Mouse (Mus musculus): ENCODE data around the gene Eif4a2. TPM values are rescaled to one million over a fixed set of nuclear protein-coding genes. Genes with fewer than 3 reads are reported as not detected.

Eif4a2 gene
- polyA plus RNA-seq, 1 experiment from 2014 or later: 170 TPM

GRCm38 (mm10) chr16:23109350-23110280 is 2.4 kb downstream of the Eif4a2 start:
- DNase-seq (ENCODE audit: extremely low spot score, low spot score): no peak
- Histone ChIP-seq H3K4me1 (peaks cover 36% of the 10 kb centered on the region), H3K27ac (peak overlapping the region; percentile 99), H3K36me3 (replicated peaks) (peaks cover 62% of the 10 kb centered on the region), H3K4me3 (peak overlapping the region; percentile 97), H3K9me3 (no peaks in the 10 kb centered on the region), H3K27me3 (ENCODE audit: poor library complexity, severe bottlenecking) (no peaks in the 10 kb centered on the region)
- WGBS: 75% methylated on average over 5 of the region's 5 CpGs

- no peak for DNase-seq (ENCODE audit: extremely low spot score, low spot score)
- no peaks in the 10 kb centered on the region for H3K9me3 ChIP-seq
- H3K27me3 ChIP-seq (ENCODE audit: poor library complexity, severe bottlenecking): no peaks in the 10 kb centered on the region
- 91% methylated on average over 12 of the region's 12 CpGs for WGBS
- H3K4me1 ChIP-seq: peaks cover 28% of the 10 kb centered on the region
- no peak overlapping the region for H3K4me3 ChIP-seq
- H3K27ac ChIP-seq: no peak overlapping the region
- H3K36me3 ChIP-seq (replicated peaks): peaks cover 89% of the 10 kb centered on the region
These were observed 5.1 kb downstream of the Eif4a2 start for GRCm38 (mm10) chr16:23112348-23112747.

- H3K4me1 ChIP-seq: peaks cover 28% of the 10 kb centered on the region
- 65% methylated on average over 9 of the region's 9 CpGs for WGBS
- H3K36me3 ChIP-seq (replicated peaks): peaks cover 95% of the 10 kb centered on the region
- H3K4me3 ChIP-seq: no peak overlapping the region
- H3K27me3 ChIP-seq (ENCODE audit: poor library complexity, severe bottlenecking): no peaks in the 10 kb centered on the region
- DNase-seq (ENCODE audit: extremely low spot score, low spot score): no peak
- no peaks in the 10 kb centered on the region for H3K9me3 ChIP-seq
- H3K27ac ChIP-seq: no peak overlapping the region
These were observed 5.7 kb downstream of the Eif4a2 start for GRCm38 (mm10) chr16:23112861-23113435.

GRCm38 (mm10) chr16:23113903-23114302 is 6.7 kb downstream of the Eif4a2 start:
- Histone ChIP-seq H3K9me3 (no peaks in the 10 kb centered on the region), H3K4me3 (no peak overlapping the region), H3K36me3 (replicated peaks) (peaks cover 95% of the 10 kb centered on the region), H3K27me3 (ENCODE audit: poor library complexity, severe bottlenecking) (no peaks in the 10 kb centered on the region), H3K27ac (no peak overlapping the region), H3K4me1 (peaks cover 27% of the 10 kb centered on the region)
- DNase-seq (ENCODE audit: extremely low spot score, low spot score): no peak

DNA sequence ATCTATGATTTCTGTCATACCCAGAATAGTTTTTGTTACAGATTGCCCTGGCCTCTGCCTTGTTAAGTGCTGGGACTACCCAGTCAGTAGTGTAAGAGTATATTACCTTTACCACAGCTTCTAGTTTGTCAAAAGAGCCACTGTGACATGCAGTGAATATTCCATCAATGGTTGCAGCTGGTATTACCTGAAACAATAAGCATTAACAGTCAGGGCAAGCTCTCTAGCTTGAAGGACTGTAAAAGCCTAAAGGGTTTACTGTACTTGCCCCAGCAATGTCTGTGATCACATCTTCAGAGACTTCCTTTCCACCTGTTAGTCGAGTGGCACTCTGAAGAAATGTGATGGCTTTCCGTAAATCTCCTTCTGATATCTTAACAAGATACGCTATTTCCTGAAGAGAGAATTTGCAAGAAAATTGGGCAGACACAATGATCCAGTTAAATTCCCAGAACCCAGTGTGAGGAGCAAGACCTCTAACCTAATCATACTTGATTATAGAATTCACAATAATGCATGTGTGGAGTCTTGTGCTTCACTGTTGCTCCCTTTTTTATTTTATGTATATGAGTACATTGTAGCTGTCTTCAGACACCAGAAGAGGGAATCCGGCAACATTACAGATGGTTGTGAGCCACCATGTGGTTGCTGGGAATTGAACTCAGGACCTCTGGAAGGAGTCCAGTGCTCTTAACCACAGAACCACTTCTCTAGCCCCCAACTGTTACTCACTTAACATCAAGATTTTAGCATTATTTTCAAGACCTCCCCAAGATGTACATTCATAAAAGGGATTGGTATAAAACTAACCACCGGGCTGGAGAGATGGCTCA is 7.3 kb downstream of the Eif4a2 start:
- no peak overlapping the region for H3K27ac ChIP-seq
- peaks cover 95% of the 10 kb centered on the region for H3K36me3 ChIP-seq (replicated peaks)
- H3K4me3 ChIP-seq: no peak overlapping the region
- no peaks in the 10 kb centered on the region for H3K9me3 ChIP-seq
- WGBS: 76% methylated on average over 5 of the region's 5 CpGs
- H3K27me3 ChIP-seq (ENCODE audit: poor library complexity, severe bottlenecking): no peaks in the 10 kb centered on the region
- peaks cover 21% of the 10 kb centered on the region for H3K4me1 ChIP-seq
- no peak for DNase-seq (ENCODE audit: extremely low spot score, low spot score)

DNA sequence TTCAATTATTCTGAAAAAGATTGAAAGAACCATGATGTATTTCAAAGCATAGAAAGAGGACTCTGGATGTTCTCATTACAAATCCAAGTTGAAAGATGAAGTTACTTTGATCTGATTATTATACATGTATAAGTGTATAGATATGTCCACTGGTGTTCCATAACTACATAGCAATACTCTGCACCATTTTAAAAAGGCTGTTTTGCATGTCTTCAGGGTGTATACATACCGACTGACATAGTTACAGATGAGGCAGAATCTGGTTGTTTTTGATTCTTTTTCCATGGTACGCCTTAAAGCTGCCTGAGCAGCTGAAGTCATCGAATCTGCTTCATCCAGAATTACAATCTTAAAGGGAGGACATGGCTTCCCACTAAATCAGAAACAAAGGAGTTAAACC is 8.2 kb downstream of the Eif4a2 start:
- peaks cover 11% of the 10 kb centered on the region for H3K4me1 ChIP-seq
- 87% methylated on average over 3 of the region's 3 CpGs for WGBS
- DNase-seq (ENCODE audit: extremely low spot score, low spot score): no peak
- no peak overlapping the region for H3K4me3 ChIP-seq
- H3K36me3 ChIP-seq (replicated peaks): peaks cover 95% of the 10 kb centered on the region
- H3K27ac ChIP-seq: no peak overlapping the region
- H3K27me3 ChIP-seq (ENCODE audit: poor library complexity, severe bottlenecking): no peaks in the 10 kb centered on the region
- no peaks in the 10 kb centered on the region for H3K9me3 ChIP-seq

DNA sequence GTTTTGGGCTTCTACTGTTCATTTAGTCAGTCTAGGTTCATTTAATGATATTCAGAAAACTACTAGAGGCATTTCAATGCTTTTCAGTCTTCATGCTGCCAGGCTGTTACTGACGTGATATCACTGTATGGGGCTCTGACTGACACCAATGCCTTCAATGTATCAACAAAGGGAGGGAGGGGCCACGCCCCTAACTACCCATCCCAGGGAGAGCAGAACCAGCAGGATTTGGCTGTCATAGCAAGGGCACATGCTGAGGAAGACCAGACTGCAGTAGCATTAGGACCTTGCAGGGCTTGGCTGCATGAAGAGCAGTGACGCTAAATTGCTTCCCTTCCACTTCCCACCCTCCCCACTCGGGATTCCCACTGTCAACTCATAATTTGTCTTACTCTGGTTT is 9.9 kb downstream of the Eif4a2 start:
- H3K9me3 ChIP-seq: no peaks in the 10 kb centered on the region
- DNase-seq (ENCODE audit: extremely low spot score, low spot score): no peak
- peaks cover 95% of the 10 kb centered on the region for H3K36me3 ChIP-seq (replicated peaks)
- 74% methylated on average over 4 of the region's 4 CpGs for WGBS
- no peak overlapping the region for H3K4me3 ChIP-seq
- H3K27me3 ChIP-seq (ENCODE audit: poor library complexity, severe bottlenecking): no peaks in the 10 kb centered on the region
- no peaks in the 10 kb centered on the region for H3K4me1 ChIP-seq
- H3K27ac ChIP-seq: no peak overlapping the region

GRCm38 (mm10) chr16:23122446-23122845 is 15.2 kb downstream of the Eif4a2 start:
- Histone ChIP-seq H3K27ac (no peak overlapping the region), H3K4me1 (peaks cover 7% of the 10 kb centered on the region), H3K27me3 (ENCODE audit: poor library complexity, severe bottlenecking) (no peaks in the 10 kb centered on the region), H3K4me3 (no peak overlapping the region), H3K36me3 (replicated peaks) (peaks cover 81% of the 10 kb centered on the region), H3K9me3 (no peaks in the 10 kb centered on the region)
- DNase-seq (ENCODE audit: extremely low spot score, low spot score): no peak
- 89% methylated on average over 3 of the region's 3 CpGs for WGBS

DNA sequence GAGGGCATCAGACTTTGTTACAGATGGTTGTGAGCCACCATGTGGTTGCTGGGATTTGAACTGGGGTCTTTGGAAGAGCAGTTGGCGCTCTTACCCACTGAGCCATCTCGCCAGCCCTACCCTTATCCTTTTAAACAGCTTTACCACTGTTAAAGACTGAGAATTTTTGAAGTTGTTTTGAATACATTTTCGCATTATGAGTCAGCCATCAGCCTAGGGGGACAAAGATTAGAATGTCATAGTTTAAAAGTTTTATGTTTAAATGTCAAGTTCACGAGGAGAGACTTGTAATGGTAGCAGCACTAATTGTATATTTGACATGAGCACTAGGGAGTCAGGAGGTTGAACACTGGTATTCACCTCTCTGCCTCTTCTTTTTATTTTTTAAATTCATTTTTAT is 15.9 kb downstream of the Eif4a2 start:
- peaks cover 74% of the 10 kb centered on the region for H3K36me3 ChIP-seq (replicated peaks)
- 90% methylated on average over 4 of the region's 4 CpGs for WGBS
- no peaks in the 10 kb centered on the region for H3K9me3 ChIP-seq

DNA sequence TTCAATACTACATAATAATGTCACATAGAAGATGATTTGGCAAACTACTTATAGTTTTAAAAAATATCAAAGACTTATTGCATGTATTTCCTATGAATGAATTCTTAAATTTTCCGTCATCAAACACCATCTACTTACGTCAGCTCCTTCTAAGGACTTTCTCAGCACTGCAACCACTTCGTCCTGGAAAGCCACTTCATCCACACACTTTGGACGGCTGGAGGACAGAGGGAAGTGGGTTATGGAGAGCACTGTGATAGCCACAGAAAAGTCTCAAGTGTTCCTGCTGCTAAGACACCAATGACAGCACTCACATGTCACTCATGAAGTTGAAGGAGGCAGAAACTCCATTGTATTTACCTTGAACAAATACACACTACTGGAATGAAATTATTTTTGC is 17.2 kb downstream of the Eif4a2 start:
- no peaks in the 10 kb centered on the region for H3K27me3 ChIP-seq (ENCODE audit: poor library complexity, severe bottlenecking)
- H3K9me3 ChIP-seq: no peaks in the 10 kb centered on the region
- WGBS: 92% methylated on average over 4 of the region's 4 CpGs
- H3K4me3 ChIP-seq: no peak overlapping the region
- peaks cover 20% of the 10 kb centered on the region for H3K4me1 ChIP-seq
- no peak for DNase-seq (ENCODE audit: extremely low spot score, low spot score)
- H3K36me3 ChIP-seq (replicated peaks): peaks cover 63% of the 10 kb centered on the region
- no peak overlapping the region for H3K27ac ChIP-seq

More for the DNA sequence above, 15.9 kb downstream of the Eif4a2 start:
- no peaks in the 10 kb centered on the region for H3K27me3 ChIP-seq (ENCODE audit: poor library complexity, severe bottlenecking)
- no peak overlapping the region for H3K27ac ChIP-seq
- DNase-seq (ENCODE audit: extremely low spot score, low spot score): no peak
- peaks cover 8% of the 10 kb centered on the region for H3K4me1 ChIP-seq
- H3K4me3 ChIP-seq: no peak overlapping the region

DNA sequence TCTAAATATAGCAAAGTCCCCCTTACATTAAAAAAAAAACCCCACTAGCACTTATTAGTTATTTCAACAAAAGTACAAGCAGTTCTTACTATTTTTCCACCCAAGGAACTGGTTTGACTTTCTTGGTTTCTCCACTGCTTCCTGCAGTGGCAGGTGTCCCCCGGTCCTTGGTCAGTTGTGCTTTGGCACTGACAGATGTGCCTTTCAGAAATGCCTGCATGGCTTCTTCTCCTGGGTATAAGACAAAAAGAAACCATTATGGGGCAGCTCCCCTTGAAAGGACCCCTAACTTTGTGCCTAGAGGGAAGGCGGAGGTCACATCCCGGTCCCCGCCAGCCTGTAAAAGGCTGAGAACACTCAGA is 20.0 kb downstream of the Eif4a2 start:
- DNase-seq (ENCODE audit: extremely low spot score, low spot score): no peak
- H3K36me3 ChIP-seq (replicated peaks): peaks cover 34% of the 10 kb centered on the region
- H3K27me3 ChIP-seq (ENCODE audit: poor library complexity, severe bottlenecking): no peaks in the 10 kb centered on the region
- 0% methylated on average over 4 of the region's 4 CpGs for WGBS
- peak overlapping the region; percentile 71 for H3K4me3 ChIP-seq
- H3K4me1 ChIP-seq: peaks cover 20% of the 10 kb centered on the region
- peak overlapping the region; percentile 95 for H3K27ac ChIP-seq
- H3K9me3 ChIP-seq: no peaks in the 10 kb centered on the region

GRCm38 (mm10) chr16:23127673-23128375 is 20.6 kb downstream of the Eif4a2 start, which contains the start of gene Rfc4:
Gene Rfc4 (minus strand): TSS chr16:23127737.
- peak within 1 kb of the TSS; percentile 71 for H3K4me3 ChIP-seq
- DNase-seq (ENCODE audit: extremely low spot score, low spot score): peak; percentile 91
- H3K4me1 ChIP-seq: peaks cover 20% of the 10 kb centered on the region
- H3K27ac ChIP-seq: peak within 1 kb of the TSS; percentile 95
- under 1% methylated on average over 51 of the region's 51 CpGs for WGBS
- no peaks in the 10 kb centered on the region for H3K27me3 ChIP-seq (ENCODE audit: poor library complexity, severe bottlenecking)
- H3K9me3 ChIP-seq: no peaks in the 10 kb centered on the region
- H3K36me3 ChIP-seq (replicated peaks): peaks cover 28% of the 10 kb centered on the region
